Mouse (Mus musculus): ENCODE measurements around the gene Tmppe.

Gene Tmppe

GRCm38 (mm10) chr9:114395258-114395657, 5.6 kb upstream of the Tmppe start:
- no peak for DNase-seq

DNA sequence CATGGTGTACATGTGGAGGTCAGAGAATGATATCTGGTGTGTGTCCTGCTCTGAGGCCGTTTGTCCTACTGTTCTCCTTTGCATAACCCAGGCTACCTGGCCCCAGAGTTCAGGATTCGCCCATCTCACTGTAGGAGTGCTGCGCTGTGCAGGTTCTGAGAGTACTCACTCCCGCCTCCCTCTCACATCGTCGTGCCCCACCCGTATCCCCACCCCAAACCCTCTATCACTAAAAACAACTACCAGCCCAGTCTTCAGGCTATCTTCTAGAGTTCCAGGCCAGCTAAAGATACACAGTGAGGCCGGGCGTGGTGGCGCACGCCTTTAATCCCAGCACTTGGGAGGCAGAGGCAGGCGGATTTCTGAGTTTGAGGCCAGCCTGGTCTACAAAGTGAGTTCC, 1.2 kb upstream of the Tmppe start:
- no peak for DNase-seq

DNA sequence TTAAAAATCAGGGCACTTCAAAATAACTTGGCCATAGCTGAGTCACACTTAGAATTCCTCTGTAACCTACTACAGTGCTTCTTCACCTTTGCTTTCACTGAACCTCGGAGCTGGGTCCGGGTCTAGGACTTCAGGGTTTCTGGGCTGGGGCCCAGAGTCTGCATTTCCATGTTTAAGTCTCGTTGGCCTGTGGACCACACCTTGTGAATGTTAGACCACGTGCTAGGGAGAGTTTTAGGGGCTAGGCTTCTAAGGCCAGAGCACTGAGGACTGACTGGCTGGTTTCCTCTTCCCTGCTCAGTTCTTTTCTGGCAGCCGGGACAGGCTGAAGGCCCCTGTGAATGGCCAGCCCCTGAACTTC, 337 bp upstream of the Tmppe start:
- no peak for DNase-seq

DNA sequence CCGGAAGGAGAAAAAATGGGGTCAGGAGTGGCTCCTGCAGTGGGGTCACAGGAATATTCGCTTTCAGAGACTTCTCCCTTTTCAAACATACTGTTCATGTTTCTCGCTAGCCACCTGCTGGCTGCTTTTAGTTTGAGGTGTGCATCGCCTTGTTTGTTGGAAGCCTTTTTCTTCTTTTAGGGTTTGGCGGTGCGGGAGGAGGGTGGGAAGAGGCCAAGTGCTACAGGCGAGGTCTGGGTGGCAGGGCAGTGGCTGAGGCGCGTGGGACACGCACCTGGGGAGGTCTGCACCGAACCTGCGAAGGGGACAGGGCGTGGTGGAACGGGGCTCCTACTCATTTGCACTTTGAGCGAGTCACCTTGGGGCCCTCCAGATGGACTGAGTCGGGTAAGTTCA, 778 bp downstream of the Tmppe start:
- DNase-seq: peak; percentile 67 to 70

DNA sequence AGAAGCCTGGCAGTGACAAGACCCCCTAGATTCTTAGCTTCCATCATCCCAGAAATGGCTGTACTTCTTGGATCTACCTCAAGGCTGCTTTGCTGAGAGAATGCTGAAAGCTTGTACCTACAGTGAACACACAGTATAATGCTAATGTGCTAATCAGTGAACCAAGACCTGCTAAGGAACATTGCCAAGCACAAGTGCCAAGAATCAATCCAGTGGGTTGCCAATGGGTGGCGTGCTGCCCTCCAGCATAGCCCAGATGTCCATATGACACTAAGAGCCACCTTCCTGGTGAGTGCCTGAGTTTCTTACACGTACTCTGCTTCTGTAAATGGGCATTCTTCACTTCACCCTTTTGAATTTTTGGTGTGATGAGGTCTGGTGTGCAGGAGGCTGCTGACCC, 6.8 kb downstream of the Tmppe start:
- DNase-seq: no peak

GRCm38 (mm10) chr9:114410313-114410862, 9.5 kb downstream of the Tmppe start:
- DNase-seq: no peak

GRCm38 (mm10) chr9:114411295-114411694, 10.4 kb downstream of the Tmppe start:
- no peak for DNase-seq

- DNase-seq: no peak
Observed at GRCm38 (mm10) chr9:114412406-114412805, 11.5 kb downstream of the Tmppe start.

GRCm38 (mm10) chr9:114413866-114414265, 13.0 kb downstream of the Tmppe start:
- no peak for DNase-seq

- DNase-seq: peak; percentile 65 to 72
Observed at GRCm38 (mm10) chr9:114415701-114416100, 14.8 kb downstream of the Tmppe start.

DNA sequence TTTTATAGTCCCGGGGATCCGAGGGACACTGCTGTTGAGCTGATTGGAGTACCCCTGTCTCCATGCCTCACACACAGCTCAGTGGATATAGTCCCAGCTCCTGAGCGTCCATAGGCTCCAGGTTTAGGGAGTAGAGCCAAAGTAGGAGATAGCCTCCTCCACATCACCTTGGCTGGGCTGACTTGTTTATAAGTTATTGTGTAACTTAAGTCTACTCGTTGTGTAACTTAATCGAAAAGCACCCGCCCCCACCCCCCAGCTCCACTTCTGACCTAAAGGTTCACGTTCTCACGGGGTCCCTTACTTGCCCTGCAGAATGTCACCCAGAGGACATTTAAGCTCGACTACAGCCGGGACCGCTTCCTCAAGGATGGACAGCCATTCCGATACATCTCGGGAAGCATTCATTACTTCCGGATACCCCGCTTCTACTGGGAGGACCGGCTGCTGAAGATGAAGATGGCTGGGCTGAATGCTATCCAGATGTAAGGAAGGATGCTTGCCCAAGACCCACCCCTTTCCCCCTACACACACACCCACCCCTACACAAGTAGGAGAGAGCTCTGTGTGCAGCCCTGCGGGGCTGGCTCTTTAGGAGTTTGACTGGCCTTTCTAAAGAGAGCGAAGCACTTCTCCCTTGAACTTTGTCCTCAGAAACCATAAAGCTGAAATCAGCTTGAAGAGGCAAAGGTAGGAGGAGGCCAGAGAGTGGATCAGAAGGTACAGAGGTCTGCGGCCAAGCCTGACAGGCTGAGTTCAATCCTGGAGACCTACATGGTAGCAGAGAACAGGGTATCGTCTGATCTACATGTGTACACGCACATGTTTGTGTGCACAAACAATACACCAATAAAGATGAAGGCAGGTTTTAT, 16.0 kb downstream of the Tmppe start:
- DNase-seq: no peak

DNA sequence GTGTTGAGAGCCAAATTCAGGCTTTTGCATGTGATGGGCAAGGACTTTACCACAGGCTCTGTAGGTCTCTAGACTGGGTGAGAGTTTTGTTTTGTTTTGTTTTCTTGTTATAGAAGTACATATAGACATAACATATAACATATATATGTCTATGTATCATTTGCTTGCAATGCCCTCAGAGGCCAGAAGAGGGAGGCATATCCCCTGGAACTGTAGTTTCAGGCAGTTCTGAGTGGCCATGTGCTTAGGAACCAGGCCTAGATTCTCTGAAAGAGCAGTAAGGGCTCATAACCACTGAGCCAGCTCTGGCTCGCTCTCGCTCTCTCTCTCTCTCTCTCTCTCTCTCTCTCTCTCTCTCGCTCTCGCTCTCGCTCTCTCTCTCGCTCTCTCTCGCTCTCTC, 17.3 kb downstream of the Tmppe start:
- peak; percentile 74 to 79 for DNase-seq

- no peak for DNase-seq
Observed at GRCm38 (mm10) chr9:114420443-114420842, 19.5 kb downstream of the Tmppe start.

GRCm38 (mm10) chr9:114421045-114421444, 20.1 kb downstream of the Tmppe start:
- no peak for DNase-seq

GRCm38 (mm10) chr9:114421797-114422196, 20.9 kb downstream of the Tmppe start:
- DNase-seq: no peak

DNA sequence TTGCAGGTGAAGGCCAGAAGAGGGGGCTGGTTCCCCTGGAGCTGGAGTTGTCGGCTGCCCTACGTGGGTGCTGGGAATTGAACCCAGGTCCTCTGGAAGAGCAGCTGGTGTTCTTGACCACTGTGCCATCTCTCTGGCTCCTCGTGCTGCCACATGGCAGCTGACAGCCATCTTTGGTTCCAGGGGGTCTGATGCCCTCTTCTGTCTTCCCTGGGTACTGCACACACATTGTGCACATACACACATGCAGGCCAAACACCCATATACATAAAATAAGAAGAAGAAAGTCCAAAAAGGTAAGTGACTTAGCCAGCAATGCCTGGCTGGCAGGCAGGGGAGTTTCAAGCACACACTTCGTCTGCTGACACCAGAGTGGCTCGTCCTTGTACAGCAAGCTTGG, 24.7 kb downstream of the Tmppe start:
- DNase-seq: no peak

GRCm38 (mm10) chr9:114426201-114426600, 25.3 kb downstream of the Tmppe start:
- DNase-seq: no peak

- no peak for DNase-seq
Observed at GRCm38 (mm10) chr9:114427425-114427824, 26.5 kb downstream of the Tmppe start.

DNA sequence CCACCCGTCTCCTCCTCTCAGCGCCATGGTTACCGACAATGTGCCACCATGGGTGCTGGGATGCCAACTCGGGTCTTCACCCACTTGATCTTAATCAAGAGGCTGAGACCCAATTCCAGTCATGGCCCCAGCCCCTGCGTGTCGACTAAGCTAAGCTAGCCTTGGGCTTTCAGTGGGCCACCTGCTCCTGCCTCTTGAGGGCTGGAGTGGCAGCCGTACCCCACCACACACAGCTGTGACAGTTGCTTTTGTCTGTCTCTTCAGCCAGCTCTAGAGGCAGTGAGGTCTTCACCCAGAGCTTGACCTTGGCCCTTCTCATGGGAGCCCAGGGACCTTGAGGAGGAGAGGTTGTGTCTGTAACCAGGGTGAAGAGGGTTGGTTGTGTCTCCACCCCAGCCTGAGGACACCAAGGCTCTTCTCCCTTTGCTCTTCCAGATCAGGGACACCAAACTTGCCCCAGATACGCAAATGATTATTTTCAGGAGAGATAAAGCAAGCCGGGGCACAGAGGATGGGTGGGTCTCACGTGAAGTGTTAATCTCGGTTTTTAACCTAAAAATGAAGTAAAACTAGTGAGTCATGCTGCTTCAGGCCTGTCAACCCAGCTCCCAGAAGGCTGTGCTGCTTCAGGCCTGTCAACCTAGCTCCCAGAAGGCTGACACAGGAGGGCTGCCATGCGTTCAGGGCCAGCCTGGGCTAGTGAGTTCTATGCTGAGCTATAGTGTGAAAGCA, 27.4 kb downstream of the Tmppe start:
- peak in 1 of 2 experiments; percentile 47 for DNase-seq

GRCm38 (mm10) chr9:114435668-114436067, 34.8 kb downstream of the Tmppe start:
- peak; percentile 51 to 67 for DNase-seq

GRCm38 (mm10) chr9:114440548-114440947, 39.6 kb downstream of the Tmppe start:
- DNase-seq: peak; percentile 48 to 74

- DNase-seq: no peak
Observed at GRCm38 (mm10) chr9:114442225-114442624, 41.3 kb downstream of the Tmppe start.

DNA sequence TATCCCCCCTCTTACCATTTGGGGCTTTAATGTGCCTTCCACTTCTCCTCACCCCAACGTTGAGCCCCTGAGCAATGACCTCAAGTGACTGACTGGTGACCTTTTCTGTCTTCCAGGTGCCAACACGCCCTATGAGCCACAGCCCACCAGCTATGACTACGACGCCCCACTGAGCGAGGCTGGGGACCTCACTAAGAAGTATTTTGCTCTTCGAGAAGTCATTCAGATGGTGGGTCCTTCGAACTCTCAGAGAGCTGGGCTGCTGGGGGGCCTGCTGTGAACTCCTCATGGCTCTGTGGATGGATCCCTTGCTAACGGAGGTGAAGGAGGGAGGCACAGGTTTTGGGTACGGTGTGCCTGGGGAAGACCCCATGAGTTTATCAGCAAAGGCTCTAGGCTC, 42.0 kb downstream of the Tmppe start:
- peak in 1 of 2 experiments; percentile 57 for DNase-seq

- DNase-seq: peak; percentile 77 to 89
Observed at GRCm38 (mm10) chr9:114443351-114443750, 42.4 kb downstream of the Tmppe start.
